Mouse (Mus musculus): ENCODE data around the gene Axin2. TPM values are rescaled to one million over a fixed set of nuclear protein-coding genes. Genes with fewer than 3 reads are reported as not detected.

Axin2 gene
- total and polyA plus RNA-seq, 2 experiments: 3.2 to 5.8 TPM

DNA sequence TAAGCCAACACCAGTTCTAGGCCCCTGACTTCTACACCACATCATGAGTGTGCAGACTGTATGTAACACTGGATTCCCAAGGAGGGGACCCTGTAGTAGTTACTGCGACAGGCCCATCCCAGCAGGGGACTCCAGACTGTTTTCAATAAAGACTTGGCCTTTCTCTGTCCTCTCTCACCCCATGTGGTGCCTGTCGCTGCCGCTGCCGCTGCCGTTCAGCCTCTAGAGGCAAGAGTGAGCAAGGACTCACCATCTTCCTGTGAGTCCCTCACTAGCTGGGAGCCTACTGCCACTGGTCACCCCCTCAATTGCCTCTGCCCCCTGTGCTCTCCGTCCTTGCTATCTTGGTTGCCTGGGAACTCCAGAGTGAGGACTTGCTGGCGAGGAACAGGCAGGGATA, 8.6 kb downstream of the Axin2 start:
- Histone ChIP-seq H3K4me1 (ENCODE audit: control insufficient read depth, insufficient read depth, low read length) (peaks cover 3% of the 10 kb centered on the region), H3K79me2 (ENCODE audit: control insufficient read depth, insufficient read depth, low read length) (peaks cover 4% of the 10 kb centered on the region; the same call in 1 of the 2 replicates), H3K36me3 (ENCODE audit: control insufficient read depth, insufficient read depth, low read length) (0 out of 2 replicates have a peak, but pooled peaks cover 2% of the 10 kb centered on the region), H3K27ac (replicated peaks; ENCODE audit: insufficient read depth, low read depth, low read length) (no peak overlapping the region), H3K27me3 (ENCODE audit: control insufficient read depth, insufficient read depth, low read length) (no peaks in the 10 kb centered on the region), H3K9ac (ENCODE audit: low read depth, low read length) (no peak overlapping the region), H3K4me3 (ENCODE audit: insufficient read depth, low read depth, low read length) (no peak overlapping the region)
- 68% methylated on average over 7 of the region's 7 CpGs for WGBS
- no peak for DNase-seq (ENCODE audit: extremely low read depth, low read depth, low spot score)
- no peak for TF ChIP-seq CTCF (IDR thresholded peaks at IDR 0.05; ENCODE audit: low read depth, low read length)
- TF ChIP-seq POLR2A (IDR thresholded peaks at IDR 0.05; ENCODE audit: extremely low read depth, insufficient read depth, low read length): no peak

DNA sequence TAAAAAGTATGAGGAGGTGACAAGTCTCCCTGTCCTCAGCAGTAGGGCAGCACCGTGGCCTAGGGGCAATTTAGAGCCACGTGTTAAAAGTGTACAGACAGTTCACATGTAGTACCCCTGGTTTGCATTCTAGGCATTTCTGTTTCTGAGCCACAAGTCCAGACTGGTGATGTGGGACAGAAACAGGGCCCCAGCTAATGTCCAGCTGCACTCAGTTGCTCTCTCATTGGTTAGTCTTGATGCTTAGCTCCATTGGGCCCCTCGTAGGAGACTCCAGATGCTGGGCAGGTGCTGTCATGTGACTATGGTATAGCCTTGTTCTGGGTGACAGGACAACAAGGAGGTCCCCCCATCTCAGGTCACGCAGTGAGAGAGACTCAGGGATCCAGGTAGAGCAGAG, 9.0 kb downstream of the Axin2 start:
- WGBS: 82% methylated on average over 4 of the region's 4 CpGs
- H3K79me2 ChIP-seq (ENCODE audit: control insufficient read depth, insufficient read depth, low read length): peaks cover 4% of the 10 kb centered on the region; the same call in 1 of the 2 replicates
- TF ChIP-seq CTCF (IDR thresholded peaks at IDR 0.05; ENCODE audit: low read depth, low read length): no peak
- TF ChIP-seq POLR2A (IDR thresholded peaks at IDR 0.05; ENCODE audit: extremely low read depth, insufficient read depth, low read length): no peak
- 0 out of 2 replicates have a peak, but pooled peaks cover 2% of the 10 kb centered on the region for H3K36me3 ChIP-seq (ENCODE audit: control insufficient read depth, insufficient read depth, low read length)
- H3K4me3 ChIP-seq (ENCODE audit: insufficient read depth, low read depth, low read length): no peak overlapping the region
- no peak for DNase-seq (ENCODE audit: extremely low read depth, low read depth, low spot score)
- H3K9ac ChIP-seq (ENCODE audit: low read depth, low read length): no peak overlapping the region
- H3K4me1 ChIP-seq (ENCODE audit: control insufficient read depth, insufficient read depth, low read length): no peaks in the 10 kb centered on the region
- no peaks in the 10 kb centered on the region for H3K27me3 ChIP-seq (ENCODE audit: control insufficient read depth, insufficient read depth, low read length)
- no peak overlapping the region for H3K27ac ChIP-seq (replicated peaks; ENCODE audit: insufficient read depth, low read depth, low read length)

DNA sequence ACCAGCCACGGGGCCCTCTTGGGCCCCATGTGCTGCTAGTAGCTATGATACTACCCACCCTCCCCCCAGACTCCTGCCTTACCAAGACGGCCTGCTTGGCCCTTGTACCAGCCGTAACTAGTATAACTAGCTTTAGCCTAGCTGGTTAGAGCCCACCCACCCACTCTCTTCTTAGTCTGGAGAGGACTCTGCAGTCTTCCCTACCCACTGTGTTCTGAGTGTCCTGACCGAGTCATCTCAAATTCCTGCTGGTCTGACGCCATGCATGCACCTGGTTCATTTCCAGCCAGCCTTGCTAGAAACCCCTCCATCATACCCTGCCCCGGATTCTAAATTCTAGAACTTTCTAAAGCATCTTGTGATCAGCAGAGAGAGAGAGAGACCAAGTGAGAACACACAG, 9.6 kb downstream of the Axin2 start:
- Histone ChIP-seq H3K27me3 (ENCODE audit: control insufficient read depth, insufficient read depth, low read length) (no peaks in the 10 kb centered on the region), H3K79me2 (ENCODE audit: control insufficient read depth, insufficient read depth, low read length) (peaks cover 4% of the 10 kb centered on the region; the same call in 1 of the 2 replicates), H3K27ac (replicated peaks; ENCODE audit: insufficient read depth, low read depth, low read length) (no peak overlapping the region), H3K9ac (ENCODE audit: low read depth, low read length) (no peak overlapping the region), H3K4me3 (ENCODE audit: insufficient read depth, low read depth, low read length) (no peak overlapping the region), H3K36me3 (ENCODE audit: control insufficient read depth, insufficient read depth, low read length) (0 out of 2 replicates have a peak, but pooled peaks cover 2% of the 10 kb centered on the region), H3K4me1 (ENCODE audit: control insufficient read depth, insufficient read depth, low read length) (no peaks in the 10 kb centered on the region)
- TF ChIP-seq CTCF (IDR thresholded peaks at IDR 0.05; ENCODE audit: low read depth, low read length) (no peak), POLR2A (IDR thresholded peaks at IDR 0.05; ENCODE audit: extremely low read depth, insufficient read depth, low read length) (no peak)
- WGBS: 95% methylated on average over 6 of the region's 6 CpGs
- DNase-seq (ENCODE audit: extremely low read depth, low read depth, low spot score): no peak

DNA sequence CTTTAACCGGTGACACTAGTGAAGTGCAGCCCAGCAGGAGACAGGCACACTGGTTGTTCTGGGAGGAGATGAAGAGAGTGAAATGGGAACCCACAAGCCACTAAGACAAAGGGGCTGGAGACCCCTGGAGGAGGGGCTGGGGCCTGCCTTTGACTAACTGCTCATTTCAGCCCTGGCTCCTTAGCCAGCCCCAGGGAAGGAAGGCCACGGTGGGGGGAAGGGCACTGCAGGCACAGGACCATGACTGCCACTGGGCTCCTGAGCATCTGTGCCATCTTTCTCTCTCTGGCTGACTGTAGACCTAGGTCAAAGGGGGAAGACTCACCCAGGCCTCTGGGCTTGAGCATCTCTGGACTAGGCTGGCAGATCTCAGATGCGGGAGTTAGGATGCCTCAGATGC, 10.5 kb downstream of the Axin2 start:
- H3K27ac ChIP-seq (replicated peaks; ENCODE audit: insufficient read depth, low read depth, low read length): no peak overlapping the region
- peaks cover 4% of the 10 kb centered on the region; the same call in 1 of the 2 replicates for H3K79me2 ChIP-seq (ENCODE audit: control insufficient read depth, insufficient read depth, low read length)
- no peaks in the 10 kb centered on the region for H3K27me3 ChIP-seq (ENCODE audit: control insufficient read depth, insufficient read depth, low read length)
- WGBS: 91% methylated on average over 2 of the region's 3 CpGs
- no peak for DNase-seq (ENCODE audit: extremely low read depth, low read depth, low spot score)
- H3K4me3 ChIP-seq (ENCODE audit: insufficient read depth, low read depth, low read length): no peak overlapping the region
- no peak overlapping the region for H3K9ac ChIP-seq (ENCODE audit: low read depth, low read length)
- H3K4me1 ChIP-seq (ENCODE audit: control insufficient read depth, insufficient read depth, low read length): no peaks in the 10 kb centered on the region
- TF ChIP-seq POLR2A (IDR thresholded peaks at IDR 0.05; ENCODE audit: extremely low read depth, insufficient read depth, low read length) (no peak), CTCF (IDR thresholded peaks at IDR 0.05; ENCODE audit: low read depth, low read length) (no peak)
- 0 out of 2 replicates have a peak, but pooled peaks cover 2% of the 10 kb centered on the region for H3K36me3 ChIP-seq (ENCODE audit: control insufficient read depth, insufficient read depth, low read length)

DNA sequence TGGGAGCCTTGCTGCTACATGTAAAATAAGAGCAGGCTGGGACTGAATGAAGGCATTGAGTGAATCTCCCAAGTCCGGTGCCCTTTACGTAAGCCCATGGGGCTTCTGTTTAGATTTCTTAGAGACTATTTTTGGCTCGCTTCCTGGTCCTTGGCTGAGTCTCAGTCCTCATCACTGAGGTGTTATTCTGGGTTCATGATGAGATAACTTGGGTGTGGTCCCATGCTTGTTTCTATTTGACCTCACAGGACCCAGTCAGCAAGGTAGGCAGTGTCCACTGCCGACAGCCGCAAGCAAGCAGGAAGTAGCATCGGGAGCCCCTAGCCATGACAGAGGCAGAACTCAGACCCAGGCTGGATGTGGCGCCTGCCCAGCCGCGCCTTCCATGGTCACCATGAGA, 13.7 kb downstream of the Axin2 start:
- no peak overlapping the region for H3K27ac ChIP-seq (replicated peaks; ENCODE audit: insufficient read depth, low read depth, low read length)
- H3K79me2 ChIP-seq (ENCODE audit: control insufficient read depth, insufficient read depth, low read length): peaks cover 6% of the 10 kb centered on the region; the same call in 1 of the 2 replicates
- H3K27me3 ChIP-seq (ENCODE audit: control insufficient read depth, insufficient read depth, low read length): no peaks in the 10 kb centered on the region
- DNase-seq (ENCODE audit: extremely low read depth, low read depth, low spot score): peak; percentile 56
- TF ChIP-seq CTCF (IDR thresholded peaks at IDR 0.05; ENCODE audit: low read depth, low read length) (no peak), POLR2A (IDR thresholded peaks at IDR 0.05; ENCODE audit: extremely low read depth, insufficient read depth, low read length) (no peak)
- peaks cover 6% of the 10 kb centered on the region for H3K4me1 ChIP-seq (ENCODE audit: control insufficient read depth, insufficient read depth, low read length)
- WGBS: 69% methylated on average over 9 of the region's 9 CpGs
- H3K36me3 ChIP-seq (ENCODE audit: control insufficient read depth, insufficient read depth, low read length): 0 out of 2 replicates have a peak, but pooled peaks cover 2% of the 10 kb centered on the region
- H3K9ac ChIP-seq (ENCODE audit: low read depth, low read length): no peak overlapping the region
- H3K4me3 ChIP-seq (ENCODE audit: insufficient read depth, low read depth, low read length): no peak overlapping the region

DNA sequence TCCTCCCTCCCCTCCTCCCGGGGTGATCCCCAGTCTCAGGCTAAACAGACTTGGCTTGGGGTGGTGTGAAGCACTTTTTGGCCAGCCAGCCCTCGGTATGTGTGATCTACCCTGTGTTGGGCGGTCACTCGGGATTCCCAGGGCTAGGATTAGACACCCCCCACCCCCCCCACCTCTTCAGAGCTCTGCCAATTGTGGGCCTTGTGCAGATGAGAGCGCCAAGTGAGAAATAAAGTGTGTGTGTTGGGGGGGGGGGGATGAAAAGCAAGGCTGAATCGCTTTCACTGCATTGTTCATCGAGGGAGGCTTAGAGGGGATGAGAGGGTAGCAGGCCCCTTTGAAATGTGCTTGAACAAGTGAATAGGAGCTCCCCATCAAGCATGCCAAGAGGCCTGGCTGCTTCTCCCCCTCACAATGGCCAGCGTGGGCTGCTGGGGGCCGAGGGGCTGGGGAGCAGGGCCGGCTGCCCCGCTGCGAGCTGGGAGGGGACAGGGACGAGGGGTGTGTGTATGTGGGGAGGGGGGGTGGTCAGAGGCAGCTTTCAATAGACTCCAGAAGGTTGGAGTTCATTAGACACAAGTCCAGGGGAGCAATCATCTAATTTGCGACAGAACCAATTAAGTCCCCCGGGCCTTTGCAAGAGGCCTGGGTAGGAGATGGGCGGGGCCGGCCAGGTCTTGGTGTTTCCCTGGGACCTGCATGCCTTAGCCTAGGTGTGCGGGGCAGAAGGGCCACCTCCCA, 15.1 kb downstream of the Axin2 start:
- H3K27me3 ChIP-seq (ENCODE audit: control insufficient read depth, insufficient read depth, low read length): no peaks in the 10 kb centered on the region
- no peak for TF ChIP-seq POLR2A (IDR thresholded peaks at IDR 0.05; ENCODE audit: extremely low read depth, insufficient read depth, low read length)
- no peak for TF ChIP-seq CTCF (IDR thresholded peaks at IDR 0.05; ENCODE audit: low read depth, low read length)
- WGBS: 87% methylated on average over 18 of the region's 18 CpGs
- H3K4me1 ChIP-seq (ENCODE audit: control insufficient read depth, insufficient read depth, low read length): peaks cover 6% of the 10 kb centered on the region
- H3K9ac ChIP-seq (ENCODE audit: low read depth, low read length): no peak overlapping the region
- no peak overlapping the region for H3K4me3 ChIP-seq (ENCODE audit: insufficient read depth, low read depth, low read length)
- peaks cover 6% of the 10 kb centered on the region; the same call in 1 of the 2 replicates for H3K36me3 ChIP-seq (ENCODE audit: control insufficient read depth, insufficient read depth, low read length)
- no peak for DNase-seq (ENCODE audit: extremely low read depth, low read depth, low spot score)
- no peak overlapping the region for H3K27ac ChIP-seq (replicated peaks; ENCODE audit: insufficient read depth, low read depth, low read length)
- peaks cover 6% of the 10 kb centered on the region; the same call in 1 of the 2 replicates for H3K79me2 ChIP-seq (ENCODE audit: control insufficient read depth, insufficient read depth, low read length)
